Mouse (Mus musculus) forebrain, embryonic 15.5 days (tissue): ENCODE results near the gene Krtcap2. TPM values are rescaled to one million over a fixed set of nuclear protein-coding genes. Genes with fewer than 3 reads are reported as not detected.

ENCODE experiments used
- ATAC-seq: fragments of 200-750 bp; cut with Nextera tagmentation; replicated peaks from 2 replicates; pipeline ENCODE4 v1.8.0; 2017; ENCODE audit warnings: mild to moderate bottlenecking, moderate TSS enrichment, moderate library complexity
- H3K27ac ChIP-seq: fragments of 300-500 bp; sonication (generic); replicated peaks from 2 replicates; pipeline ENCODE4 v1.5.1; 2015; ENCODE audit warnings: mild to moderate bottlenecking, inconsistent platforms
- H3K27me3 ChIP-seq: fragments of 300-500 bp; sonication (generic); 2 replicates; pipeline ENCODE4 v1.6.1; 2015; ENCODE audit warnings: inconsistent platforms
- H3K36me3 ChIP-seq: fragments of 300-500 bp; sonication (generic); 2 replicates; pipeline ENCODE4 v1.6.1; 2015; ENCODE audit warnings: mild to moderate bottlenecking, inconsistent platforms
- H3K4me1 ChIP-seq: fragments of 300-500 bp; sonication (generic); 2 replicates; pipeline ENCODE4 v1.6.1; 2015; ENCODE audit warnings: inconsistent platforms
- H3K4me2 ChIP-seq: fragments of 300-500 bp; sonication (generic); replicated peaks from 2 replicates; pipeline ENCODE4 v1.6.1; 2015; ENCODE audit warnings: mild to moderate bottlenecking, inconsistent platforms
- H3K4me3 ChIP-seq: fragments of 300-500 bp; sonication (generic); 2 replicates; pipeline ENCODE4 v1.5.1; 2015; ENCODE audit warnings: mild to moderate bottlenecking, inconsistent platforms
- H3K9ac ChIP-seq: fragments of 300-500 bp; sonication (generic); replicated peaks from 2 replicates; pipeline ENCODE4 v1.6.1; 2015; ENCODE audit warnings: mild to moderate bottlenecking, inconsistent platforms
- H3K9me3 ChIP-seq: fragments of 300-500 bp; sonication (generic); 2 replicates; pipeline ENCODE4 v1.6.1; 2016; ENCODE audit warnings: inconsistent platforms
- WGBS: fragments of 180-500 bp; shearing (Covaris S2); methylation state at CpG from one replicate; pipeline ENCODE4 v1.1.7; 2015; ENCODE audit warnings: mixed read lengths; 5-methylcytosine and 5-hydroxymethylcytosine counted together
- polyA plus RNA-seq: library from polyadenylated mRNA; unstranded; fragments of >200 nt; fragmentation: Nextera tagmentation; extraction: Ambion mirVana; gene quantifications from 2 replicates; pipeline ENCODE4 v1.2.1, GENCODE M21; 2015

Gene Krtcap2
- polyA plus RNA-seq, 1 experiment from 2014 or later, result 192 TPM

- Histone ChIP-seq H3K4me3 (peak within 1 kb of the TSS; percentile 50), H3K4me1 (peaks cover 61% of the 10 kb centered on the region), H3K9ac (peak within 1 kb of the TSS; percentile 54), H3K27me3 (no peaks in the 10 kb centered on the region), H3K9me3 (no peaks in the 10 kb centered on the region), H3K27ac (peak within 1 kb of the TSS; percentile 90), H3K36me3 (no peaks in the 10 kb centered on the region), H3K4me2 (peak within 1 kb of the TSS; percentile 76)
- no peak; the same call in 1 of the 2 replicates for ATAC-seq
- under 1% methylated on average over 21 of the region's 21 CpGs for WGBS
Measured at GRCm38 (mm10) chr3:89226900-89227299, 18.9 kb upstream of the Krtcap2 start, which contains the start of gene Mtx1. Mtx1 (minus strand) TSS chr3:89227088.

DNA sequence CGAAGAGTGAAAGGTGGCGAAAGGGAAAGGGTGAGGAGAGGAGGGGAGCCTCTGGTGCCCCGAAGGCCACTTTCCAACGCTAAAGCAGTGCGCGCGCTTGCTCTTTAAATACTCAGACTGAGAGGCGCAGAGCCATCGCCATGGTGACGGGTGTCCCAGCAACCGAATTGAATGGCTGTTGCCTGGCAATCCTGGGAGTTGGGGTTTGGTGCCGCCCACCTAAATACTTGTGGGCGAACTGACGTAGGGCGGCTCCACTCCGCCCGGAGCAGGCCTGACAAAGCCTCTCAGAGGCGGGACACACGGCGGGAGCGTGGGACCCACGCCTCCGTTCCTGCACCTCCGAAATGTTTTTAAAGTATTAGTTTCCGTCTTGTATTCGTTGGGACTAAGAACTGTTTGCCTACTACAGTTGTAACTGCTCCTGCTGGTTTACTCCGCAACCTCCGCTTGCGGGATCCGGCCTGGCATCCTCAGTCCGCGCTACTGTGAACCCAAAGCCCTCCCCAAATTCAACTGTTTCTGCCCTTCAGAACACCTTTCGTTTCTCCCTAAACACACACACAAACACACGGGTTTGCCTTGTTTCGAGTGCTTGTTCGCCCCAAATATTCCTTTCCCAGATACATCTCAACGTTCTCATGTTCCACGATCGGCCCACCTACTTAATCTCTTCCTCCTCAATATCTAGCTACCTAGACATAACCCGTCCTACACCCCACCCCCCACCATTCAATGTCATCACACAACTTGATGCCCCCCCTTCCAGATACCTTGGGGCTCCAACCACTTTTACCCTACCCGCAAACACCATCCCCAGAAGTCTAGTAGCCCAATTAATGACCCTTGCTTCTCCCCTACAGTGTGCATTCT lies 18.2 kb upstream of the Krtcap2 start:
- peaks cover 61% of the 10 kb centered on the region for H3K4me1 ChIP-seq
- H3K27me3 ChIP-seq, result no peaks in the 10 kb centered on the region
- no peaks in the 10 kb centered on the region for H3K36me3 ChIP-seq
- WGBS, result 1% methylated on average over 41 of the region's 41 CpGs
- H3K9ac ChIP-seq, result peak overlapping the region; percentile 54
- peak; percentile 83 for ATAC-seq
- no peaks in the 10 kb centered on the region for H3K9me3 ChIP-seq
- peak overlapping the region; percentile 76 for H3K4me2 ChIP-seq
- peak overlapping the region; percentile 90 for H3K27ac ChIP-seq
- peak overlapping the region; percentile 50 for H3K4me3 ChIP-seq

GRCm38 (mm10) chr3:89228180-89228549 lies 17.6 kb upstream of the Krtcap2 start:
- Histone ChIP-seq H3K9ac (peak overlapping the region; percentile 54), H3K4me1 (peaks cover 57% of the 10 kb centered on the region), H3K4me2 (peak overlapping the region; percentile 76), H3K4me3 (peak overlapping the region; percentile 50), H3K9me3 (no peaks in the 10 kb centered on the region), H3K27me3 (no peaks in the 10 kb centered on the region), H3K27ac (peak overlapping the region; percentile 90), H3K36me3 (0 out of 2 replicates have a peak, but pooled peaks cover 6% of the 10 kb centered on the region)
- ATAC-seq, result peak; percentile 27
- under 1% methylated on average over 20 of the region's 20 CpGs for WGBS

- Histone ChIP-seq H3K4me2 (peak within 1 kb of the TSS; percentile 76), H3K36me3 (peaks cover 11% of the 10 kb centered on the region), H3K9ac (peak within 1 kb of the TSS; percentile 54), H3K4me3 (peak within 1 kb of the TSS; percentile 50), H3K4me1 (peaks cover 50% of the 10 kb centered on the region), H3K27me3 (no peaks in the 10 kb centered on the region), H3K9me3 (no peaks in the 10 kb centered on the region), H3K27ac (peak within 1 kb of the TSS; percentile 90)
- no peak for ATAC-seq
- 39% methylated on average over 10 of the region's 10 CpGs for WGBS
Measured at GRCm38 (mm10) chr3:89228836-89229235, 16.9 kb upstream of the Krtcap2 start, which contains the start of gene Muc1. Muc1 (plus strand) TSS chr3:89229057.

DNA sequence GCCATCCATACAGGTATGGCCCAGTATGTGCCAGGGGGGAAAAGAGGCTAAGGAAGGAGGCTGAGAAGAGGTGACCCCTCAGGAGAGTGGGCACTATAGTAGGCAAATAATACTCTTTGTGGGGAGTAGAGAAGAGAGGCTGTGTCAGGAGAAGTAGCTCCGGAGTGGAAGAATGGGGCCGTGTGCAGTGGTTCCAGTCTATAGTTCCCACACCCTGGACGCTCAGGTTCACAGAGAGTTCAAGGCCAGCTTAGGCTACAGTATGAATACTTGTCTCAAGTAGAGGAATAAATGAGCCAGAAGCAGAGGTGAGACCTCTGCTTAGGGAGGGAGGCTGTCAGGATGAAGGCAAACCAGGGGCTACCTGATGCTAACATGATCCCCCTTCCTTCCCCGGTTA lies 16.5 kb upstream of the Krtcap2 start:
- Histone ChIP-seq H3K4me2 (no peak overlapping the region), H3K36me3 (peaks cover 15% of the 10 kb centered on the region), H3K9me3 (no peaks in the 10 kb centered on the region), H3K27me3 (no peaks in the 10 kb centered on the region), H3K9ac (no peak overlapping the region), H3K27ac (no peak overlapping the region), H3K4me1 (peaks cover 46% of the 10 kb centered on the region), H3K4me3 (no peak overlapping the region)
- ATAC-seq, result no peak
- 56% methylated on average over 4 of the region's 4 CpGs for WGBS

- no peaks in the 10 kb centered on the region for H3K27me3 ChIP-seq
- H3K4me1 ChIP-seq, result peaks cover 33% of the 10 kb centered on the region
- H3K36me3 ChIP-seq, result peaks cover 27% of the 10 kb centered on the region
- no peak overlapping the region for H3K9ac ChIP-seq
- no peak overlapping the region for H3K4me3 ChIP-seq
- no peak overlapping the region for H3K27ac ChIP-seq
- no peak for ATAC-seq
- no peaks in the 10 kb centered on the region for H3K9me3 ChIP-seq
- H3K4me2 ChIP-seq, result no peak overlapping the region
- 94% methylated on average over 2 of the region's 2 CpGs for WGBS
Measured at GRCm38 (mm10) chr3:89230561-89230960, 15.2 kb upstream of the Krtcap2 start.

GRCm38 (mm10) chr3:89231345-89231744 lies 14.4 kb upstream of the Krtcap2 start:
- WGBS, result 83% methylated on average over 7 of the region's 7 CpGs
- H3K9ac ChIP-seq, result no peak overlapping the region
- H3K36me3 ChIP-seq, result peaks cover 35% of the 10 kb centered on the region

DNA sequence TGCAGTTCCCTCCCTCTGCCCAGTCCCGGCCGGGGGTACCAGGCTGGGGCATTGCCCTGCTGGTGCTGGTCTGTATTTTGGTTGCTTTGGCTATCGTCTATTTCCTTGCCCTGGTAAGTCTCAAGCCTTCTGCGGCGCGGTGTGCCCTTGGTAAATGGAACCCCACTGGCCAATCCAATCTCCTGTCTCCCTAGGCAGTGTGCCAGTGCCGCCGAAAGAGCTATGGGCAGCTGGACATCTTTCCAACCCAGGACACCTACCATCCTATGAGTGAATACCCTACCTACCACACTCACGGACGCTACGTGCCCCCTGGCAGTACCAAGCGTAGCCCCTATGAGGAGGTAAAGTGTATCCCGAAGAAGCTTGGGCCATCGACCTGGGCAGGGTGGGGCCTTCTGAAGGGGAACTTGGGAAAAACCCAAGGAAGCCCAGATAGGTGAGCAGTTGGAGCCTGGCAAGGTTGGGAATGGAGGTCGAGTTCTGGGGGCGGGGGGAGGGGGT lies 13.9 kb upstream of the Krtcap2 start:
- Histone ChIP-seq H3K4me2 (no peak overlapping the region), H3K9me3 (no peaks in the 10 kb centered on the region), H3K27ac (no peak overlapping the region), H3K36me3 (peaks cover 40% of the 10 kb centered on the region), H3K9ac (no peak overlapping the region), H3K27me3 (no peaks in the 10 kb centered on the region), H3K4me1 (peaks cover 20% of the 10 kb centered on the region), H3K4me3 (no peak overlapping the region)
- ATAC-seq, result no peak
- WGBS, result 77% methylated on average over 16 of the region's 16 CpGs

More at GRCm38 (mm10) chr3:89231345-89231744, 14.4 kb upstream of the Krtcap2 start:
- Histone ChIP-seq H3K9me3 (no peaks in the 10 kb centered on the region), H3K4me3 (no peak overlapping the region), H3K4me1 (peaks cover 25% of the 10 kb centered on the region), H3K4me2 (no peak overlapping the region), H3K27me3 (no peaks in the 10 kb centered on the region), H3K27ac (no peak overlapping the region)
- ATAC-seq, result no peak

GRCm38 (mm10) chr3:89232614-89233013 lies 13.2 kb upstream of the Krtcap2 start:
- H3K27me3 ChIP-seq, result no peaks in the 10 kb centered on the region
- H3K27ac ChIP-seq, result no peak overlapping the region
- H3K9ac ChIP-seq, result no peak overlapping the region
- no peak overlapping the region for H3K4me3 ChIP-seq
- H3K36me3 ChIP-seq, result peaks cover 47% of the 10 kb centered on the region
- H3K9me3 ChIP-seq, result no peaks in the 10 kb centered on the region
- H3K4me2 ChIP-seq, result no peak overlapping the region
- no peak for ATAC-seq
- peaks cover 14% of the 10 kb centered on the region for H3K4me1 ChIP-seq
- 80% methylated on average over 6 of the region's 6 CpGs for WGBS

DNA sequence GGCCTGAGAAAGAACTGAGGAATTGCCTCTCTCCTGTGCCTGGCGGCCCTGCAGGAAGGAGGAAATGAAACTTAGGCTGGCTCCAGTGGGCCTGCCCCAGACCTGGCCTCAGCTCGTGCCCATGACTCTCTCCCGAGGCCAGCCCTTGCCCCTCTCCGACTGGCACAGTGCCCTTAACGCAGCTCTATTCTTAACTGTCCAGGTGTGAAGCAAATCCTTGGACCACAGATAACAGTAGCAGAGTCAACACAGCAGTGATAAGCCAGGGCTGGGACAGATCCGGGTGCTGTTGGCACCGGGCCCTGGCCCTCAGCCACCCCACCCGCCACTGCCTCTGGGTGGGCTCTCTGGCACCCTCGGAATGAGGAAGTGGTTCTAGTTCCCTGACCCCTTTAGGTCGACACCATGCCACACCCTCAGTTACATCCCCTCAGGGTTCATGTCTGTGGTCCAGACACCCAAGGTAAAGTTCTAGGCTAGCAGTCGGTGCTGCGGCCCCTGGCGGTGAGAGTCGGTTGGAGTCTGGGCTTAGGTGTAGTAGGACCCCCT lies 12.1 kb upstream of the Krtcap2 start:
- H3K4me1 ChIP-seq, result peaks cover 4% of the 10 kb centered on the region
- H3K4me3 ChIP-seq, result no peak overlapping the region
- H3K4me2 ChIP-seq, result no peak overlapping the region
- ATAC-seq, result 0 out of 2 replicates have a peak, but pooled peaks have one; percentile 15
- H3K27me3 ChIP-seq, result no peaks in the 10 kb centered on the region
- peaks cover 57% of the 10 kb centered on the region for H3K36me3 ChIP-seq
- no peak overlapping the region for H3K9ac ChIP-seq
- H3K27ac ChIP-seq, result no peak overlapping the region
- WGBS, result 76% methylated on average over 14 of the region's 14 CpGs
- H3K9me3 ChIP-seq, result no peaks in the 10 kb centered on the region

GRCm38 (mm10) chr3:89236516-89236915 lies 9.2 kb upstream of the Krtcap2 start:
- Histone ChIP-seq H3K4me3 (no peak overlapping the region), H3K4me2 (no peak overlapping the region), H3K4me1 (no peaks in the 10 kb centered on the region), H3K36me3 (peaks cover 85% of the 10 kb centered on the region), H3K27me3 (no peaks in the 10 kb centered on the region), H3K27ac (no peak overlapping the region), H3K9ac (no peak overlapping the region), H3K9me3 (no peaks in the 10 kb centered on the region)
- 89% methylated on average over 10 of the region's 10 CpGs for WGBS
- no peak for ATAC-seq

DNA sequence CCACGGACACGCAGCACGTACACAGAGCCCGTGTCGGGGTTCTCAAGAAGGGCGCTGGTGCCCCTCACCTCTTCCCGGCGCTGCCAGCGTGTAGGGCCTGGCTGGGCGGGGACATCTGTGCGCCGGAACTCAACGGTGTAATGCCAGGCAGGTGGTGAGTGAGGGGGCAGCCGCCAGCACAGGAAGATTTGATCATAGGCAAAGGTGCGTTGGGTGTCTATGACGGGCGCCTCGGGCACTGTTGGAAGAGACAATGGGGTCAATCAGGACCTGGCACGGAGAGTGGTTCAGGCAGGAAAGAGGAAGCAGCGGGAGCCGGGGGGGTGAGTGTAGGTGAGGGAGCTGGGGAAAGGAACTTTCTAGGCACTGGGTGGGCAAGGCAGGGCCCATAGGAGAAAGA lies 8.1 kb upstream of the Krtcap2 start:
- Histone ChIP-seq H3K4me2 (no peak overlapping the region), H3K4me1 (peaks cover 10% of the 10 kb centered on the region), H3K36me3 (peaks cover 94% of the 10 kb centered on the region), H3K4me3 (no peak overlapping the region), H3K9ac (no peak overlapping the region), H3K27ac (no peak overlapping the region), H3K9me3 (no peaks in the 10 kb centered on the region), H3K27me3 (no peaks in the 10 kb centered on the region)
- WGBS, result 93% methylated on average over 21 of the region's 21 CpGs
- no peak for ATAC-seq
